Comparison of ENCODE assay signal across 10 mouse cellular contexts in the genomic region with DNA sequence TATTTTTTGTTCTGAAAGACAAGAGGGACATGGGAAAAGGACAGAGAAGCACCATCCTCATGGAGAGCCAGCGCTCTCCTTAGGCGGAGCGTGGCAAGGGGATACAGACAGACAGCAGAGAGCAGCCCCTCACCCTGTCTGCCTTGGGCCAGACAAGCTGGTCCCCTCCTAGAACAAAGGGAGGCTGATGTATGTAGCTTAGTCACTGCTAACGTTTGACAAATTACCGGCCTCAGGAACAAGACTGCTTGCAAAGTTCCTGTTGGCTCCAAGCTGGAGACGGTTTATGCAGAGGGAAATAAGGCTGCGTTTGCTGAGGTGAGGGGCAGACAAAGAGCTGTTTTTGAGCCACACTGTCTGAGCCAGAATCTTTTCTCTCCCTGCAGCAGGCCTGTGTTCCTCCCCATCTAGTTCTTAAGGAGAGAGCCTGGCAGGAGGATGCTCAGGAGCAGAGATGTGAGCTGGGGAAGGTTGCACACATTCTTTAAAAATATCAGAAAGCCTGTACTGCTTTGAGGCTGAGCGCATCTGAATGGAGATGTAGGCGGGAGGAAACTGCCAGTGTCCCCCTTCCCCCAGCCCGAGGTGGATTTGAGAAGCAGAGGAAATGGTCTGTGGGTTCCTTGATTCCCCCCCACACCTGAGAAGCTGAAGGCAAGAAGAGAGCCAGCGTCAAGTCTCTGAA. TPM values are rescaled to one million over a fixed set of nuclear protein-coding genes. Genes with fewer than 3 reads are reported as not detected.
A peak's percentile ranks its signal among the peaks of the same experiment; 100 is the strongest.
DNase-seq lines count a peak whose midpoint lies in the region; ATAC-seq and TF ChIP-seq lines count a peak whose summit lies in the region.
"Had no signal": no experiment of that assay in that cellular context is flagged by ENCODE, and none has a peak within 500 bp of the region (broad histone marks: within the 10 kb centered on the region; RNA-seq: fewer than 3 reads in every experiment).

No protein-coding gene starts in this region.

- no peaks in the 10 kb centered on the region for H3K36me3 ChIP-seq in lung, embryonic 16.5 days (ENCODE audit: control insufficient read depth, insufficient read depth, low read length)
- no peaks in the 10 kb centered on the region for H3K36me3 ChIP-seq in forebrain, embryonic 16.5 days (ENCODE audit: control insufficient read depth, insufficient read depth)
- H3K36me3 ChIP-seq in midbrain, embryonic 16.5 days (ENCODE audit: control insufficient read depth, insufficient read depth, low read length): no peaks in the 10 kb centered on the region
- H3K36me3 ChIP-seq: heart, embryonic 13.5 days had no signal

- no peak overlapping the region for H3K27ac ChIP-seq in lung, embryonic 16.5 days (ENCODE audit: low read length)
- peak overlapping the region; percentile 70 for H3K27ac ChIP-seq in forebrain, embryonic 16.5 days (ENCODE audit: low read length)
- peak overlapping the region; percentile 59 for H3K27ac ChIP-seq in midbrain, embryonic 16.5 days (ENCODE audit: low read length)
- no peak overlapping the region for H3K27ac ChIP-seq in gastrocnemius, adult 2 months
- H3K27ac ChIP-seq: heart, embryonic 13.5 days had no signal

- no peak for DNase-seq in lung, postnatal 36 days
- DNase-seq in thymus, postnatal 36 days: peak; percentile 62 to 74
- no peak for DNase-seq in cerebellum, adult 9-10 months
- no peak for DNase-seq in gastrocnemius, adult 2 months
- no peak for DNase-seq in kidney, postnatal 36 days

- H3K4me3 ChIP-seq in lung, embryonic 16.5 days (ENCODE audit: low read length): no peak overlapping the region
- H3K4me3 ChIP-seq in forebrain, embryonic 16.5 days (replicated peaks; ENCODE audit: low read length): no peak overlapping the region
- no peak overlapping the region for H3K4me3 ChIP-seq in midbrain, embryonic 16.5 days (ENCODE audit: low read depth, low read length)
- H3K4me3 ChIP-seq in gastrocnemius, adult 2 months: no peak overlapping the region
- H3K4me3 ChIP-seq: heart, embryonic 13.5 days; myocyte had no signal

- no peaks in the 10 kb centered on the region for H3K4me1 ChIP-seq in lung, embryonic 16.5 days (replicated peaks; ENCODE audit: control insufficient read depth, insufficient read depth, low read length)
- H3K4me1 ChIP-seq in forebrain, embryonic 16.5 days (replicated peaks; ENCODE audit: control insufficient read depth, insufficient read depth, low read length): peaks cover 28% of the 10 kb centered on the region
- peaks cover 35% of the 10 kb centered on the region for H3K4me1 ChIP-seq in midbrain, embryonic 16.5 days (ENCODE audit: control insufficient read depth, insufficient read depth, low read length)
- H3K4me1 ChIP-seq: heart, embryonic 13.5 days had no signal

- WGBS in lung, embryonic 16.5 days: 35% methylated on average over 11 of the region's 11 CpGs
- 28% methylated on average over 11 of the region's 11 CpGs for WGBS in forebrain, embryonic 16.5 days
- 25% methylated on average over 11 of the region's 11 CpGs for WGBS in midbrain, embryonic 16.5 days

- 0 out of 2 replicates have a peak, but pooled peaks cover 3% of the 10 kb centered on the region for H3K9me3 ChIP-seq in lung, embryonic 16.5 days (ENCODE audit: control insufficient read depth, low read length)
- H3K9me3 ChIP-seq in forebrain, embryonic 16.5 days (ENCODE audit: control insufficient read depth, low read length): no peaks in the 10 kb centered on the region
- no peaks in the 10 kb centered on the region for H3K9me3 ChIP-seq in midbrain, embryonic 16.5 days (replicated peaks; ENCODE audit: control insufficient read depth, low read length, poor library complexity, severe bottlenecking)
- H3K9me3 ChIP-seq: heart, embryonic 13.5 days had no signal

- no peak for TF ChIP-seq CTCF in gastrocnemius, adult 2 months (IDR thresholded peaks at IDR 0.05)

- H3K27me3 ChIP-seq in lung, embryonic 16.5 days (ENCODE audit: control insufficient read depth, insufficient read depth, low read depth, low read length): no peaks in the 10 kb centered on the region
- no peaks in the 10 kb centered on the region for H3K27me3 ChIP-seq in forebrain, embryonic 16.5 days (replicated peaks; ENCODE audit: control insufficient read depth, insufficient read depth, low read length)
- no peaks in the 10 kb centered on the region for H3K27me3 ChIP-seq in midbrain, embryonic 16.5 days (ENCODE audit: control insufficient read depth, insufficient read depth, low read depth, low read length)
- H3K27me3 ChIP-seq: heart, embryonic 13.5 days had no signal

- intact Hi-C loops in gastrocnemius, adult 2 months (cut with DNase I): no loop called here

- H3K9ac ChIP-seq in lung, embryonic 16.5 days (ENCODE audit: low read length): no peak overlapping the region
- peak overlapping the region; percentile 37; the same call in 1 of the 2 replicates for H3K9ac ChIP-seq in forebrain, embryonic 16.5 days (replicated peaks; ENCODE audit: low read depth, low read length)
- peak overlapping the region; percentile 39; the same call in 1 of the 2 replicates for H3K9ac ChIP-seq in midbrain, embryonic 16.5 days (ENCODE audit: low read depth, low read length)
- H3K9ac ChIP-seq: heart, embryonic 13.5 days had no signal

- no peak overlapping the region for H3K4me2 ChIP-seq in lung, embryonic 16.5 days (ENCODE audit: low read depth, low read length)
- no peak overlapping the region for H3K4me2 ChIP-seq in forebrain, embryonic 16.5 days (ENCODE audit: low read length)
- no peak overlapping the region for H3K4me2 ChIP-seq in midbrain, embryonic 16.5 days (ENCODE audit: low read length)
- H3K4me2 ChIP-seq: heart, embryonic 13.5 days had no signal

- 0 out of 2 replicates have a peak, but pooled peaks have one; percentile 26 for ATAC-seq in lung, embryonic 16.5 days (ENCODE audit: low read depth)
- peak; percentile 37; the same call in 1 of the 2 replicates for ATAC-seq in forebrain, embryonic 16.5 days
- ATAC-seq in midbrain, embryonic 16.5 days: peak; percentile 40; the same call in 1 of the 2 replicates

RNA-seq across cellular contexts. Expression of a gene that starts 28.9 kb away (rescaled TPM):
- polyA plus RNA-seq in lung, embryonic 16.5 days (2015; fragmentation: Nextera tagmentation; extraction: Ambion mirVana): 1,745 and 1,859 TPM in 2 replicates
- 2,124 and 2,140 TPM in 2 replicates for polyA plus RNA-seq in forebrain, embryonic 16.5 days (2015; fragmentation: Nextera tagmentation; extraction: Ambion mirVana)
- polyA plus RNA-seq in midbrain, embryonic 16.5 days (2015; fragmentation: Nextera tagmentation; extraction: Ambion mirVana): 2,757 and 3,016 TPM in 2 replicates
- total RNA-seq in gastrocnemius, adult 2 months (2021): 100 to 1,000 TPM; 513 to 579 TPM

Comparison
In these comparisons a context has a peak if more than half of its experiments do, and no peak if none do; other contexts are left out.
1. H3K27ac ChIP-seq: peak in forebrain, embryonic 16.5 days (single experiment) and midbrain, embryonic 16.5 days (single experiment); none in lung, embryonic 16.5 days (single experiment) and gastrocnemius, adult 2 months (single experiment).
2. DNase-seq: peak in thymus, postnatal 36 days (2 of 2); none in lung, postnatal 36 days (single experiment), cerebellum, adult 9-10 months (single experiment), gastrocnemius, adult 2 months (single experiment) and kidney, postnatal 36 days (0 of 2).
3. Peak in every context shown above with its lines, with median percentiles within 50 percentile points of each other: ATAC-seq.